Mouse (Mus musculus) CD4-positive helper T cell, adult 2 months (primary cell): ENCODE results near the gene Svip.

Experiments used
- DNase-seq: peaks from one replicate; pipeline ENCODE4 v3.0.0-alpha.2; 2012; ENCODE audit warnings: low read depth, missing footprints, low spot score

Svip gene

GRCm38 (mm10) chr7:51962219-51962952, 43.4 kb downstream of the Svip start:
- DNase-seq = no peak

DNA sequence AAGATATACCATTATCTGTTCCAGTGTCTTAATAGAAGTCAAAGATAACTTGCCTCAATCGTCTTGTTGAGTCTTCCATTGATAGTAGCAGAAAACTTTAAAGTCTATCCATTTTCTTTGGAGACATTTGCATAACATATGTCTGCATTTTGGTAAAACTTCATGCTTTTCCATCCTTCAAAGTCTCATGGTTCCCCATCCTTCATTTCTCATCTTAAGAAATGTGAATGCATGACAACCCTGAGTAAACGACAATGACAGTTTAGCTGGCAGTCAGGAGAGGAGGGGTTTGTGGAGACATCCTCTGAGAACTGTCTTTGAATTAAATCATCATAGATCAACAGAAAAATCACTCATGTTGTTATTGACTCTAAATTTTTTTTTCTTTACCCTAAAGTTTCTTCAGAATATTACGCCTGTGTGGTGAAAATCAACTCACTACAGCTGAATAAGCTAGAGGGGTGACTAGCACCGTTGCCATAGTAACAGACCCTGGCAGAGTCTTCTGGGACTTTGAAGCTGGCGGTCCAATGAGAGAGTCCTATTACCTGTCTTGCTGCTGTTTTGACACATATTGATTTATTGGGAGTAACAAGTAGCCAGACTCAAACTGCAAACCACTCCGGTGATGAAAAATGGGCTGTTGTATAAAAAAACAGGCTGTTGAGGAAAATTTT, 45.0 kb downstream of the Svip start:
- no peak for DNase-seq

- no peak for DNase-seq
These were observed 48.1 kb downstream of the Svip start for GRCm38 (mm10) chr7:51957766-51958165.

DNA sequence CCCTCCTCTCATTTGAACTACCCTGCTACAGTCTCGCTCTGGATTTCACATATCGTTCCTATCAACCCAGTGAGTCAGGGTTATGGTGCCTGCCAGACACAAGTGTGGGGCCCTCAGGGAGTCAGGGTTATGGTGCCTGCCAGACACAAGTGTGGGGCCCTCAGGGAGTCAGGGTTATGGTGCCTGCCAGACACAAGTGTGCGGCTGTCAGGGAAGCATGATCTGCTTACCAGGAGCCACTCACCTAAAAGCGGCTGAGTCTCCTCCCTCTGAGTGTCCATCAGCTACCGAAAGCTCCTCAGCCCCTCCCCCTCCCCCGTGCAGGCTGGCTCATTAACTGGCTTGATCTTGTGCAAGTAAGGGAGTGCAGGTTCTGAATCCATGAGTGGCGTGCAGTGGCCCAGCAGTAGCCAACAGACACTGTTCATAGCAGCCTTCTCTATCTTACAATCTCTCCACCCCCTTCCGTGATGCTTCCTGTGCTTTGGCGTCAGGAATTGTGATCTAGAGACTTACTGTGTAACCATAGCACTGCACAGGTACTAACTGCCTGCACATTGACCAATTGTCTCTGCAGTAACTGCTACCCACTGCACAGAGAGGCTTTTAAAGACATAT, 50.3 kb downstream of the Svip start:
- DNase-seq = no peak
